Mouse (Mus musculus) cerebellum, adult 18-20 months (tissue): ENCODE measurements around the gene Gm43638.
"Not testable (repeated sequence)": the region's sequence is repeated elsewhere in the genome, so short reads cannot be mapped to it uniquely, and the experiment has no call there.

Source experiments
- DNase-seq, 2 experiments: peaks; one replicate each; pipeline ENCODE4 v3.0.0; 2021

Gene Gm43638

DNA sequence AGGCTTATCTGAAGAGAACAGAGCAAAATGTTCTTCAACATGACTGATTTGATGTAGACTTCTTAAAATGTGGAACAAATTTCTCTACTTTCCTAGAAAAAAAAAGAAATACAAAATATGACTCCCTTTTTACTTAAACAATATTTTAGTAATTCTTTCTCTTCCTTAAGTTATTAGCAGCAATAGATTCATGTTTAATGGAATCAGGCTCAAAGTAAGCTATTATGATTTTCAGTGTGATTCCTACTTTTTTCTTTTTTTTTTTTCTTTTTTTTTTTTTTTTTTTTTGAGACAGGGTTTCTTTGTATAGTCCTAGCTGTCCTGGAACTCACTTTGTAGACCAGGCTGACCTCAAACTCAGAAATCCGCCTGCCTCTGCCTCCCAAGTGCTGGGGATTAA is at the start of gene Gm43638:
Gm43638 (minus strand) TSS at position 101 of the 400 bp plus-strand sequence.
- DNase-seq: not testable (repeated sequence)

DNA sequence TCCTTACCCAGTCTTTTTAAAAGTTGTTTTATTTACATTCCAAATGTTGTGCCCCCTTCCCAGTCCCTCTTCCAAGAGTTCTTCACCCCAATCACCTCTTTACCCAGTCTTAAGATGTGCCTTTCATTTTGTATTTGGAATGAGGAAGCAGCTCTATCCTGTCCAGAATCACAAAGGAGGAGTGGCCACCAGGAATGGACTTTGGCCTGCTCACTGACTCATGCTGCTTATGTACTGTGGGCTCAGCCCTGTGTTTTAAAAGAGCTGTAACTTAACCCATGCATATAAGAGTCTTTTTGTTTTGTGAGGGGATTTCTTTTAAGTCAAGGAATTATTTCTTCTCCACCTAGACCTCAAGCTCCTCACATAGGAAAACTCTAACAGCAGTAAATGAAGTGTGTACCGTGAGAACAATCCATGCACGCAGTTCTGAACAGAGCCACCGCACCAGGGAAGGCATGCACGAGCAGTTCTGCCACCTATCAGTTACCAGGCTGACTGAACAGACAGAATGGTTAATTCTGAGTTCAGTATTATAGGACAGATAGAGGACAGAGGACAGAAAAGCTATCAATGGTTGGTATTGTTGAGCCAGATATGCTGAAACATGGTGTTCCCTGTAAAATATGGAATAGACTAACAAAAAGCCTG is 49.5 kb upstream of the Gm43638 start:
- DNase-seq: no peak

DNA sequence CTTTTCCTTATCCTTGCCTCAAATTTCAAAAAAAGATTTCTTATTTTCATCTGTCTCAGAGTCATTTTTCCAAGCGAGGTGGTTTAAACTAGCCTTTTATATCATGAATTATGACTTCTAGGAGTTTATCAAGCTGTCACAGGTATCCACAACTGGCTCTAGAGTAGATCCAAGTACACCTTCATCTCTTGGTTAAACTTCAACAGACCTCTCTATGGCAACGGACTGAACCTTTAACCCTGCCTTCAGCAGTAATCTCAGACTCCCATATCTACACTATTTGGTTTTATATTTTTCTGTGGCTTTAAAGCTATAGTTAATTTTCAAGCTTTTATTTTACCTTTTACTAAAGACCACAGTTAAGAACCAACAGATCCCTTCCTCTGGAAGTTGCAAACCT is 45.7 kb upstream of the Gm43638 start:
- DNase-seq: no peak

DNA sequence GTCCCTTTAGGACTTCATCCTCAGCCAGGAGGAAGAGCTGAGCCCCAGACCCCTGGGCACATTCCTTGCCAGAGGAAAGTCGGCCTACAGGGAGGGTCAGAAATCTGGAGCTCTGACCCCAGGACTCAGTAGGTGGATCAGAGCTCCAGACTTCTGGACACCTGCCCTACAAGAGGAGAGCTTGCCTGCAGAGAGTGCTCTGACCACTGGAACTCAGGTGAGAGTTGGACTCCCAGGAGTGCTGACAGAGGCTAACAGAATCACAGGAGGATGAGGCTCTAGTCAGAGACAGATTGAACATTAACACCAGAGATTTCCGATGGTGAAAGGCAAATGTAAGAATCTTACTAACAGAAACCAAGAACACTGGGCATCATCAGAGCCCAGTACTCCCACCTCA is 37.0 kb upstream of the Gm43638 start:
- DNase-seq: not testable (repeated sequence)

DNA sequence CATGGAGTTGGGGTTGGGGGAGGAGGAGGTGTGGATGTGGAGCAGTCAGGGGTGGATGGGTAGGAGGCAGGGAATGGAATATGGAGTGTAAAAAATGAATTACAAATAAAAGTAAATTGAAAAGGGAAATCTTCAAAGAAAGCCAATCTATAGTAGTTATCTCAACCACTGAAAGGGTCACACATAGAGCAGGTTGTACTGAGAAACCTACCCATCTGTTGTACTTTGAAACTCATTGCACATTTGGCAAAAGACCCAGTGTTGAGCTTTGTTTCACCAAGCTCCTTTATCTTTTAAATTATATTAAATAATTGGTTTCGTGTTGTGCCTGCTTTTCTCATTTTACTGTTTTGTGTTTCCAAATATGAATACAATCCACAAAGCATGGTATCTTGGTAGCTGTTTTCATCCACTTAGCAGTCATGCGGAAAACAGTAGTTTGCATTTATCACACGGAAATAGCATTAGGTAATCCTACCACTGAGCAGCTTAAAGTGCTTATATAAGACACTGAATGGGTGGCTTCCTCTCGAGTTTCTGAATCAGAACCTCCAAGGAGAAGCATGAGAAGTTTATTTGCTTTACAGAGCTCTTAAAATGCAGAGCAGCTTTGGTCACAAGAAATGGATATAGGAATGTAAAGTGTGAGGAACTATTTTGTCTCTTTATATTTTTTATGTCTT is 19.3 kb upstream of the Gm43638 start:
- DNase-seq: no peak

DNA sequence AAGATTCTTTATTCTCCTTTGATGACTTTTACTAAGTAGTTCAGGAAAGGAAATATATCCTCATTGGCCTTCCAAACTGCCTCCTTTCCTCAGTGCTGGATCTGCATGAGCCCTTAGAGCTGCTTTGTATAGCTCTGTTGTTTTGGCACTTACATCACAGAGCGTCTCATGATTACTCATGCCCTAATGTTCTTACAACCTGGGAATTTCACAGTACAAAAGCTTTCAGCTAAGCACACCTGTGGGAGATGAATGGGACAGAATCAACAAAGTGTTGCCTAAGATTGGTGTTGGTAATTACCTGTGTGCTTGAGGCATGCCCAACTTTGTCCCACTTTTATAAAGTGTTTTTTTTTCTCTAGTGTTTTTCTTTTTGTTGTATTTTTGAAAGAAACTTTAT is 16.1 kb upstream of the Gm43638 start:
- DNase-seq: no peak

DNA sequence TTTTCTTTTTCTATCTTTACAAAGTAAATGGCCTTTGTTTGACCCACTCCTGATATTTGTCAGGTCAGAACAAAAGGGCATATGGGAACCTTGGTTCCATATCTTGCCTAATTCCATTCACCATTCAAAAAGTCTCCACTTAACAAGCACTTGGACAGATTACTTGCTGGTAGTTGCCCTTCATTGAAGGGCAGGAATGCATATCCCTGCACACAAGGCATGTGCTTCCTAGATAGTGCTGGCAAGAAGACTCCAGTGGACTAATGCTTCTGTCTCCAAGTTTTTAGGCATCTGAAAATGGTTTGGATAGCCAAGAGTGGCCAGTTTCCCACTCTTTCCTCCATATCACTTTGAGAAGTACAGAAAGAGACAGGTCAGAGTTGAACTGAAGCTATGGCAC is 12.7 kb upstream of the Gm43638 start:
- no peak for DNase-seq

DNA sequence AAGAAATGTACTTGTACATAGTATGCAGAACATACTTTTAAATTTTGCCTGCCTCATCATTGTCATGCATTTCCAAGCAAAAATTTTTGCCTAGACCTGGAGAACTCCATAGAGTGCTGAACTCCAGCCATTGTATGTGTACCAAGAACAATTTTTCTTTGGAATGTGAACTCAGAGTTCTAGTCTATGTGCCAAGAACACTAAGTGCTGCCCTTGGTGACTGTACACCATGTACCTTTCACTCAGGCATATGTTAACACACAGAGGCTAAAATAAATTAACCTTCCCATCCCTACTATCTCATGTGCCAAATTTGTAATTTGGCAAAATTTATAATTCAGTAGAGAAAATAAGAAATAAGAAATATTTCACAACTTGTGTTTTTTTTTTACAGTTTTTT is 12.3 kb upstream of the Gm43638 start:
- no peak for DNase-seq

DNA sequence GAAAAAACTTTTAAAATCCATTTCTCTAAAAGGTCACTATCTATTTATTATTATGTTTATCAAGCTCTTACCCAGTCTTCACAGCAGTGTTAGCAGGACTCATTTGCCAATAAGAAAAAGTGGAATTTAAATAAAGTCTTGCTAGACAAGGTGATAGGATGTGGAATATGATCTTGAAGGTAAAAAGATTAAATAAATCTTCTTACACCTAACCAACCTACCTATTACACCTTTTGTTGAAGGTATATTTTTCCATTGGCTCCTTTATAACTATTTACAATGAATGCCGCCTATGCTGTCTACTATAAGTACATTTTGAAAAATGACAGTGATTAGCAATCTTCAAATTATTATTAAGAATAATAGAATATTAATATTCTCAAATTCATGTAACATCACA is 4.2 kb upstream of the Gm43638 start, which contains the start of gene Ugt2a1:
Ugt2a1 (minus strand) TSS at position 101 of the 400 bp plus-strand sequence.
- no peak for DNase-seq

DNA sequence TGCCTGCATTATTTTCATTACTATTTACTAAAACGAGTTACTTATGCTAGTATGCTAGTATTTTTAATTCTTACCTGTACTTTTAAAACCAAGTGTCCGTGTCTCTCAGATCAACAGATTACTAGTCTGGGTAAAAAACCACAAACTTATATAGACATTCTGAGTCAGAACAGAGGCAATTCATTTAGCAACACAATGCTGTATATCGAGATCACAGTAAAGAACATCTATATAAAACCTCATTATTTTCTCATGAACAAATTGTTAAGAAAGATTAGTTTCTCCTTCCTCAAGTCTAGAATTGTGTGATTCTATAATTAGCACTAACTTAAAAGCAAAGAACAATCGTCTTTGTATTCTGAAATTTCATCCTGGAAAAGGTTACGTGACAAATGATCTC is 4.4 kb downstream of the Gm43638 start, which contains the start of gene Ugt2a2:
Ugt2a2 (minus strand) TSS at position 101 of the 400 bp plus-strand sequence.
- no peak for DNase-seq

DNA sequence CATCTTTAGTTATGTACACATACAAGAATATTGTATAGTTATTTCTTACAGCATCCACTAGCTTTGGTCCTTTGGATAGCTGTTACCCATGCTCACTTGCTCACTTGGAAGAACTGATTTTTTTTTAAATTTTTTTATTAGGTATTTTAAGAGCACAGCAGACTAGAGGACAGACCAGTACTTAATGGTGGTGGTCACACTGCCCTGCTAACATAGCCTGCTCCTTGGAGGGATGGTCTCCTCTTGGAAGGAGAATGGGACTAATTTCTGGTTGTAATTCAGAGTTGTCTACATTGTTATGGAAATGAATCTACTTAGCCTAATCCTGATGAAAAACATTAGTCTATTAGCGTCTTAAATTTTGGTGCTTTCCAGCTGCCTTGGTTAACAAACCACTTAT is 27.8 kb downstream of the Gm43638 start:
- DNase-seq: no peak

DNA sequence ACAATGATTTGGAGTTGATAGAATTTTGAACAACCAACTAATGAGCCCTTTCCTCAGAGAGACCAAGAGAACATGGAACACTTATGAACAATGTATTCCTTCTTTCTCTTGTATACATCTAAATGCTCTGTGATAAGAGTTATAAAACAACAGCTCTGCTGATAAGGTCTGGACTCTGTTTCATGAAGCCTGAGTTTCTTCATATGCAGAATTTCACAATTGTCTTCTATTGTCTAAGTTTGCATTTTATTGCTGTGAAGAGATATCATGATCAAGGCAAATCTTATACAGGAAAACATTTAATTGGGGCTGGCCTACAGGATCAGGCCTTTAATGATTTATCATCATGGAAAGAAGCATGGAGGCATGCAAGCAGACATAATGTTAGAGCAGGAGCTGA is 28.9 kb downstream of the Gm43638 start:
- no peak for DNase-seq

DNA sequence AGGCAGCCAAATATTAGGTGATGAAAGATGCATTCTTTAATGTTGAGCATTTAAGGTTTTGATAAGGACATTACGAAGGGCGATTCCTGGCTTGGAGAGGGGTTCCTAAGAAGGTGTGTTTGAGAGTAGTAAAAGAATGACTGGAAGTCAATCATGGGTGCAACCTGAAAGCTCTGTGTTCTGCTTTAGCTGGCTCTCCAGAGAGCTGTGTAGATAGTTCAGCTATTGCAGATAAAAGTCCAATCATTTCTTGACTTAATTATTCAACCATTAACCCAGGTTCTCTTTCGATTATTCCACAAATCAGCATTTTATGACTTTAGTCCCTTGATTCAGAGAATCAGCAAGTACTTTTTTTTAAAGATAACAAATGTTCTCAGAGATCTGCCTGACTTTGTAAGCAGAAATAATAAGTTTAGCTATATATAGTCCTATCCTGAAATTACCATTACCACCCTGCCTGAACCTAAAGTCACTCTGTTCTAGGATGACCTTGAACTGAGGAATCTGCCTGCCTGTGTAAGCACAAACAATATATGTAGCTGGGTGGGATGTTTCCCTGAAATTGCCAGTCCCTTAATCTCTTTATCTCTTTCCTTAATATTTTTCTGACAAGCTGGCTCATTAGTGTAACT is 30.3 kb downstream of the Gm43638 start:
- no peak for DNase-seq

DNA sequence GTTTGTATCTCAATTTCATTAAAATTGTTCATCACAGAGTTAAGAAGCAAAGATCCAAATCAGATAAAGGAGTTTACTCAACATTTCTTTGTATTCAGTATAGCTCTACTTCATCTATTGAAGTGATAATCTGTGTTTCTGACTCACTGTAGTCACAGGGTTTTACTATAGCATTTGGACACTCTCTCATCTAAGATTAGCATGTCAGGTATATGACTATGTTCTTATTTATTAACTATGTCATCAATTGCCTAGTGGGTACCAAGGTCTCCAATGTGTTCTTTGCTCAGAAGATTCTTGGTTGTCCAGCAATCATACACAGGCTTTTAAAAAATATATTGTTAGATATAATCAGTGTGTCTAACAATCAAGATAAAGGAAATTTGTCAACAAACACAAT is 31.1 kb downstream of the Gm43638 start:
- DNase-seq: no peak

DNA sequence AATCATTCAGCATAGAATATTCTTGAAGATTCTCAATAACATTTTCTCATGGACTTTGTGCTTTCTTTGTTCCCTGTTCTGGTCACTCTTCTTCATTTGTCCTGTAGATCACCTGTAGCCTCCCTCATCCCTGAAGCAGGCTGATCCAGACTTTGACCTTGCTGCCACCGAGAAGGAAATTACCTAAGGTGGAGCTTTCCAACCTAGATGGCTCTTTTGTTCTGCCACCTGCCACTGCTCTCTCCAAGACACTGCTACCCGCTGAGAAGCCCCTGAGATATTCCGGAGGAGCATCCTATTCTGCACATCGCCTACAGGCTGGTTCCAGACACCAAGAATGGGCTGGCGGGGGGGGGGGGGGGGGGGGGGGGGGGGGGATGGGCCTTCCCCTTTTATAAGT is 34.1 kb downstream of the Gm43638 start:
- DNase-seq: not testable (repeated sequence)

DNA sequence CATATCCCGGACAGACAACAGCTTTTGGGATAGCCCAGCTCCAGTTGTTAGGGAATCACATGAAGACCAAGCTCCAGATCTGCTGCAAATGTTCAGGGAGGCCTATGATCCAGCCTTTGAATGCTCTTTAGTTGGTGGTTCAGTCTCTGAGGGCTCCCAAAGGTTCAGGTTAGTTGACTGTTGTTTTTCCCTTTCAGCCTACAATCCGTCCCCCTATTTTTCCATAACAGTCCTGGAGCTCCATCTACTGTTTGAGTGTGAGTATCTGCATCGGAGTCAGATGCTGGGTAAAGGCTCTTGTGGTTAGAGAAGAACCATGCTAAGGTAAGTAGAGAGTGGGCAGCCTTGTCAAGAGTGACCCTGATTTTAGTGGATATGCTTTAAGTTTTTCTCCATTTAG is 50.3 kb downstream of the Gm43638 start:
- no peak for DNase-seq

DNA sequence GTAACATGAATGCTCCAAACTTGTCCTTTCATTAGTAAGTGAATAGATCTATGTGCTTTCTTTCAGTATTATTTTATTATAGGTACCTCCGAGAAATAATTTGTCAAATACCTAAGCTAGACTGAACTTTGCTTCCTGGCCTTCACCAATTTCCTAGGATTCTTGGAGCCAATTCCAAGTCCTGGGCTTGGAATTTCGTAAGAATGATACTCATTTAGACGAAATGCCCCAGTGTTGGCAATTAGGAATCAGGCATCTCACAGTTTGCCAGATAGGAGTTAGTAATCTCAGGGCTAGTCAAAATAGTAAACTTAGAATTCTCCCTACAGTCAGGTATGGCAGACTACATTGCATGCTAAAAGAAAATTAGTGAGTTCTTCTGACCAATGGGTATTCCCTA is 60.9 kb downstream of the Gm43638 start:
- no peak for DNase-seq

DNA sequence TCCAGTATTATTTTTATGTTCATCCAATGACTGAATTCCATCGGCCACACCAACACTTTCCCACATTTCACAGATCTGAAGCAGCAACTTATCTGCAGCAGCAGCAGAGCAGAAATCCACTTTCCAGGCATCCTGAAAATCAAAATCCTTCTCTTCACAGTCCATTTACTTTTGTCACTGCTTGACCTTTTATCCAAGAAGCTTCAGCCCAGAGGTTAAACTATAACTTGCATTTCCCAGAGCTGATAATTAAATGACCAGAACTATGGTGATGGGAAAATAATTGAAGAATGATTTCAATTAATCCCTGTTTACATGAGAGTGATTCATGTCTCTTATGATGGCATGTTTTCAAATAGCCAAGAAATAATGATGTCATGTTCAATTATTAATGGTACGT is 62.6 kb downstream of the Gm43638 start, which contains the start of gene Ugt2b38:
Ugt2b38 (minus strand) TSS at position 163 of the 400 bp plus-strand sequence.
- not testable (repeated sequence) for DNase-seq
